Comparison of ENCODE assay signal across 15 mouse cellular contexts in the genomic region with DNA sequence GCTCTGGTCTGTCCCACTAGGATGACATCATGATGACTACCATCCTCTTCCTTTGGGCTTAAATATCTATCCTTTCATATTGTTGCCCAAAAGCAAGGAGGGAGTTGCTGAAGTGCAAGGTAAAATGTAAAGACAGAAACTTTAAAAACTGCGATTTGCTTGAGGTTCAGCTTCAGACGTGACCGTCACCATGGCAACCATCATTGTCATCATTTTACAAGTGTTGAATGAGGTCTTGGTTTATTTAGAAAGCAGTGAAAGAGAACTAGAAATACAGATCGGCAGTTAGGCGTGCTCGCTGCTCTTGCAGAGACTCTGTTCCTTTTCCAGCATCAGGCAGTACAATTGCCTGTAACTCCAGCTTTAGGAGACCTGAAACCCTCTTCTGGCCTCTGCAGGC.
DNase-seq lines count a peak whose midpoint lies in the region; ATAC-seq lines count a peak whose summit lies in the region.
"Had no signal": no experiment of that assay in that cellular context is flagged by ENCODE, and none has a peak within 500 bp of the region (broad histone marks: within the 10 kb centered on the region; RNA-seq: fewer than 3 reads in every experiment).

No protein-coding gene starts in this region.

- DNase-seq in frontal cortex, postnatal 14 days (ENCODE audit: low spot score in 2 of 2) = no peak
- DNase-seq in left cerebral cortex, postnatal 14 days (ENCODE audit: low spot score in 2 of 2) = peak; percentile 17 to 22
- DNase-seq in left cerebral cortex, postnatal 36 days (ENCODE audit: low spot score in 2 of 2) = no peak
- DNase-seq in brain, adult 2 months (ENCODE audit: low read depth, low spot score) = peak; percentile 57
- no peak for DNase-seq in cerebellum, postnatal 10 days
- DNase-seq: adrenal gland, postnatal 10 days; cerebellum, adult 2 months; cerebellum, postnatal 14 days; embryo, embryonic 11 days; gastrocnemius, postnatal 10 days; heart, adult 2 months; heart, postnatal 36 days; kidney, adult 18-20 months had no signal

- intact Hi-C loops in left cerebral cortex, postnatal 14 days (cut with DNase I) = no loop called here
- intact Hi-C loops in left cerebral cortex, postnatal 36 days (cut with DNase I) = no loop called here

- ATAC-seq in frontal cortex, adult (ENCODE audit: low TSS enrichment) = peak; percentile 34; the same call in 1 of the 2 replicates
- ATAC-seq: intestine, embryonic 15.5 days had no signal

Comparison
In these comparisons a context has a peak if more than half of its experiments do, and no peak if none do; other contexts are left out.
1. DNase-seq: peak in left cerebral cortex, postnatal 14 days (2 of 2) and brain, adult 2 months (single experiment); none in frontal cortex, postnatal 14 days (0 of 2), left cerebral cortex, postnatal 36 days (0 of 2) and cerebellum, postnatal 10 days (0 of 2).